In genomic region chr1:176994707-176995418, GRCm38 (mm10) we compare ENCODE assay signal across 9 mouse cellular contexts.
A peak's percentile ranks its signal among the peaks of the same experiment; 100 is the strongest.
DNase-seq lines count a peak whose midpoint lies in the region; ATAC-seq and TF ChIP-seq lines count a peak whose summit lies in the region.
"Had no signal": no experiment of that assay in that cellular context is flagged by ENCODE, and none has a peak within 500 bp of the region (broad histone marks: within the 10 kb centered on the region; RNA-seq: fewer than 3 reads in every experiment).

No protein-coding gene starts in this region.

- TF ChIP-seq CTCF in intestine, postnatal 0 days (IDR thresholded peaks at IDR 0.05; ENCODE audit: low read depth) = no peak

- peak overlapping the region; percentile 18; the same call in 1 of the 2 replicates for H3K27ac ChIP-seq in intestine, embryonic 15.5 days
- no peak overlapping the region for H3K27ac ChIP-seq in intestine, postnatal 0 days (ENCODE audit: low read depth, low read length)
- H3K27ac ChIP-seq in embryonic facial prominence, embryonic 15.5 days (replicated peaks) = peak overlapping the region; percentile 72; the same call in 1 of the 2 replicates
- H3K27ac ChIP-seq in neural tube, embryonic 13.5 days (replicated peaks) = peak overlapping the region; percentile 85

- H3K27me3 ChIP-seq in intestine, embryonic 15.5 days (replicated peaks) = no peaks in the 10 kb centered on the region
- no peaks in the 10 kb centered on the region for H3K27me3 ChIP-seq in intestine, postnatal 0 days (replicated peaks; ENCODE audit: control insufficient read depth, insufficient read depth, low read length)
- H3K27me3 ChIP-seq in embryonic facial prominence, embryonic 15.5 days = peaks cover 5% of the 10 kb centered on the region
- no peaks in the 10 kb centered on the region for H3K27me3 ChIP-seq in neural tube, embryonic 13.5 days

- H3K36me3 ChIP-seq in intestine, embryonic 15.5 days = no peaks in the 10 kb centered on the region
- H3K36me3 ChIP-seq in intestine, postnatal 0 days (ENCODE audit: control insufficient read depth, insufficient read depth) = no peaks in the 10 kb centered on the region
- H3K36me3 ChIP-seq in embryonic facial prominence, embryonic 15.5 days = no peaks in the 10 kb centered on the region
- no peaks in the 10 kb centered on the region for H3K36me3 ChIP-seq in neural tube, embryonic 13.5 days

- H3K4me2 ChIP-seq in intestine, embryonic 15.5 days (replicated peaks) = no peak overlapping the region
- no peak overlapping the region for H3K4me2 ChIP-seq in intestine, postnatal 0 days (replicated peaks; ENCODE audit: low read depth)
- no peak overlapping the region for H3K4me2 ChIP-seq in embryonic facial prominence, embryonic 15.5 days (replicated peaks)
- H3K4me2 ChIP-seq in neural tube, embryonic 13.5 days = peak overlapping the region; percentile 3; the same call in 1 of the 2 replicates

- no peak for ATAC-seq in intestine, embryonic 15.5 days
- ATAC-seq in intestine, postnatal 0 days = no peak
- peak; percentile 66 for ATAC-seq in embryonic facial prominence, embryonic 15.5 days (ENCODE audit: insufficient number of reproducible peaks, low FRiP score, low TSS enrichment, low read depth)
- ATAC-seq in inflammation-experienced regulatory T-cells, adult 6 months = peak; percentile 23
- peak; percentile 19; the same call in 1 of the 2 replicates for ATAC-seq in neural tube, embryonic 13.5 days (ENCODE audit: low read depth)
- no peak for ATAC-seq in erythroblast, adult 5-6 weeks (replicated peaks; ENCODE audit: low FRiP score, poor library complexity, severe bottlenecking)
- no peak for ATAC-seq in megakaryocyte-erythroid progenitor cell, adult 5-6 weeks (replicated peaks; ENCODE audit: low FRiP score, low TSS enrichment, poor library complexity, severe bottlenecking)

- no peak overlapping the region for H3K9ac ChIP-seq in intestine, embryonic 15.5 days
- no peak overlapping the region for H3K9ac ChIP-seq in intestine, postnatal 0 days (ENCODE audit: low read depth, low read length)
- H3K9ac ChIP-seq in embryonic facial prominence, embryonic 15.5 days = no peak overlapping the region
- no peak overlapping the region for H3K9ac ChIP-seq in neural tube, embryonic 13.5 days

- H3K4me1 ChIP-seq in intestine, embryonic 15.5 days (replicated peaks) = peaks cover 8% of the 10 kb centered on the region; the same call in 1 of the 2 replicates
- H3K4me1 ChIP-seq in intestine, postnatal 0 days (replicated peaks; ENCODE audit: control insufficient read depth, insufficient read depth, low read length) = 0 out of 2 replicates have a peak, but pooled peaks cover 9% of the 10 kb centered on the region
- peaks cover 46% of the 10 kb centered on the region for H3K4me1 ChIP-seq in embryonic facial prominence, embryonic 15.5 days
- peaks cover 74% of the 10 kb centered on the region for H3K4me1 ChIP-seq in neural tube, embryonic 13.5 days (replicated peaks)

- H3K9me3 ChIP-seq in intestine, embryonic 15.5 days = no peaks in the 10 kb centered on the region
- H3K9me3 ChIP-seq in intestine, postnatal 0 days (ENCODE audit: control insufficient read depth) = no peaks in the 10 kb centered on the region
- H3K9me3 ChIP-seq in embryonic facial prominence, embryonic 15.5 days (replicated peaks) = no peaks in the 10 kb centered on the region
- no peaks in the 10 kb centered on the region for H3K9me3 ChIP-seq in neural tube, embryonic 13.5 days

- no peak overlapping the region for H3K4me3 ChIP-seq in intestine, embryonic 15.5 days (replicated peaks)
- no peak overlapping the region for H3K4me3 ChIP-seq in intestine, postnatal 0 days (ENCODE audit: low read depth, low read length)
- H3K4me3 ChIP-seq in embryonic facial prominence, embryonic 15.5 days (replicated peaks) = no peak overlapping the region
- no peak overlapping the region for H3K4me3 ChIP-seq in neural tube, embryonic 13.5 days

- 58% methylated on average over 11 of the region's 11 CpGs for WGBS in intestine, embryonic 15.5 days
- 61% methylated on average over 11 of the region's 11 CpGs for WGBS in intestine, postnatal 0 days
- WGBS in embryonic facial prominence, embryonic 15.5 days = 15% methylated on average over 11 of the region's 11 CpGs
- 5% methylated on average over 11 of the region's 11 CpGs for WGBS in neural tube, embryonic 13.5 days

- no peak for DNase-seq in kidney, postnatal 14 days
- DNase-seq: heart, postnatal 14 days had no signal

Comparison
In these comparisons a context has a peak if more than half of its experiments do, and no peak if none do; other contexts are left out.
1. ATAC-seq: peak in embryonic facial prominence, embryonic 15.5 days (single experiment), inflammation-experienced regulatory T-cells, adult 6 months (single experiment) and neural tube, embryonic 13.5 days (single experiment); none in intestine, embryonic 15.5 days (single experiment), intestine, postnatal 0 days (single experiment), erythroblast, adult 5-6 weeks (single experiment) and megakaryocyte-erythroid progenitor cell, adult 5-6 weeks (single experiment).